Mouse (Mus musculus): ENCODE results near the gene Gpnmb.

GRCm38 (mm10) chr6:49077894-49078293, 41.5 kb downstream of the Gpnmb start:
- no peak for TF ChIP-seq CTCF (IDR thresholded peaks at IDR 0.05; ENCODE audit: borderline replicate concordance, extremely low read depth, insufficient read depth, insufficient read length)
- no peak for TF ChIP-seq POLR2A (IDR thresholded peaks at IDR 0.05; ENCODE audit: borderline replicate concordance, extremely low read depth, insufficient read depth, insufficient read length, poor library complexity, severe bottlenecking)
